Mouse (Mus musculus): ENCODE data around the gene Ung. TPM values are rescaled to one million over a fixed set of nuclear protein-coding genes. Genes with fewer than 3 reads are reported as not detected.

The Ung gene
- polyA plus RNA-seq, 1 experiment from 2014 or later: 43.0 TPM

DNA sequence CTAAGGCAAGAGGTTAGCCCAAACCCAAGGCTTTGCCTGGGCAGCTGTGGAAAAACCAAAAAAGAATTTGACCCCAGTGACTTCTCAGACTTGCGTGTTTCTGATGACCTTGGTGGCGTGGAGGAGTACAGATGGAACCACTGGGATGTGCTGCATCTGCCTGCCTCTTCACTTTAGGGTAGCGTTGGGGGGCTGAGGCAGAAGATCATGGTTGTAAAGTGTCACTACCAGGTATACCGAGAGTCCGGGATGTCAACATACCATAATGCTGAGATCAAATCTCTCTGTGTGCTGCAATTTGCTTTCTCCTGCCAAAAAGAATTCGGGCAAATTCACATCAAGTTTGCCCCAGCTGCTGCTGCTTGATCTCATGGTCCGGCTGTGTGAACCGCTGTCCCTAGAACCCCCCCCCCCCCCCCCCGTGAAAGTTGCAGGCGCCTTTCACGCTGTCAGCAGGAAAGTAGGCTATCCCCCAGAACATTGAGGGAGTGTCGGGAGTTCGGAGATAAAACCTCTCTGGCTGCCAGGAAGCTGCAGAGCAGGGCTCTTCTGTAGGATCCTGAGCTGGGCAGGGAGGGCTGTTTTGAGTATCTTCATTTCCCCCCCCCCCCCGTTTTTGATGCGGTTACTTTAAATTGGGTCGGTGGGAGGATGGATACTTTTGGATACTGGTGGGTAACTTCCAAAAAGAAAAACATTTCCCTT lies 43.8 kb downstream of the Ung start:
- WGBS: 12% methylated on average over 14 of the region's 16 CpGs
- Histone ChIP-seq H3K4me1 (ENCODE audit: control insufficient read depth, insufficient read depth, low read length) (peaks cover 16% of the 10 kb centered on the region), H3K9me3 (replicated peaks; ENCODE audit: control insufficient read depth, low read length) (0 out of 2 replicates have a peak, but pooled peaks cover 2% of the 10 kb centered on the region), H3K36me3 (ENCODE audit: control insufficient read depth, insufficient read depth) (0 out of 2 replicates have a peak, but pooled peaks cover 2% of the 10 kb centered on the region), H3K4me2 (ENCODE audit: low read depth, low read length) (peak overlapping the region; percentile 42), H3K27me3 (ENCODE audit: control insufficient read depth, insufficient read depth, low read length) (no peaks in the 10 kb centered on the region), H3K4me3 (ENCODE audit: low read length) (peak overlapping the region; percentile 8; the same call in 1 of the 2 replicates), H3K27ac (ENCODE audit: low read length) (peak overlapping the region; percentile 92), H3K9ac (ENCODE audit: low read length) (no peak overlapping the region; the same call in 1 of the 2 replicates)
- ATAC-seq (replicated peaks; ENCODE audit: extremely low read depth, insufficient read depth, low FRiP score): no peak; the same call in 1 of the 2 replicates

DNA sequence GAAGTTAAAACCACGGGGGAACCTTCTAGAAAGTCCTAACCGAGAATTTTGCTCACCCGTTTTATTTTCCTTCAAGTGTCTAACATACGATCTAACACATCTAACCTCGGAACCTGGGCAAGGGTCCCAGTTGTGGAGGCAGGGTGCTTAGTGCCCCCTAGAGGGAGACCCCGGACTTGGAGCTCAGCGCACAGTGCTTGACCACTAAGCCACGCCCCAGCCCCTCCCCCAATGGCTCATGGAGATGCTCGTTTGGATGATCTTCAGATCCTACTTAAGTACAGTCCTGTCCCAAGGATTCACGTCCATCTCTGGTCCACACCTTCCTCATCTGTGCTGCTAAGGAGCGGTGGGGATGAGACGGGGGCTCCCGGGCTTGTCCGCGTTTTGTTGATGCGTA lies 44.5 kb downstream of the Ung start:
- Histone ChIP-seq H3K4me3 (ENCODE audit: low read length) (no peak overlapping the region; the same call in 1 of the 2 replicates), H3K9ac (ENCODE audit: low read length) (0 out of 2 replicates have a peak overlapping the region, but pooled peaks have one; percentile 6), H3K27ac (ENCODE audit: low read length) (peak overlapping the region; percentile 92)

GRCm38 (mm10) chr5:114175596-114176171 lies 45.5 kb downstream of the Ung start:
- WGBS: under 1% methylated on average over 25 of the region's 26 CpGs
- Histone ChIP-seq H3K36me3 (ENCODE audit: control insufficient read depth, insufficient read depth) (0 out of 2 replicates have a peak, but pooled peaks cover 2% of the 10 kb centered on the region), H3K9ac (ENCODE audit: low read length) (peak overlapping the region; percentile 80), H3K27me3 (ENCODE audit: control insufficient read depth, insufficient read depth, low read length) (no peaks in the 10 kb centered on the region), H3K4me2 (ENCODE audit: low read depth, low read length) (peak overlapping the region; percentile 88), H3K4me1 (ENCODE audit: control insufficient read depth, insufficient read depth, low read length) (peaks cover 16% of the 10 kb centered on the region), H3K27ac (ENCODE audit: low read length) (peak overlapping the region; percentile 92), H3K9me3 (replicated peaks; ENCODE audit: control insufficient read depth, low read length) (0 out of 2 replicates have a peak, but pooled peaks cover 2% of the 10 kb centered on the region), H3K4me3 (ENCODE audit: low read length) (peak overlapping the region; percentile 70)
- peak; percentile 98 for ATAC-seq (replicated peaks; ENCODE audit: extremely low read depth, insufficient read depth, low FRiP score)

More for the DNA sequence above, 44.5 kb downstream of the Ung start:
- Histone ChIP-seq H3K9me3 (replicated peaks; ENCODE audit: control insufficient read depth, low read length) (0 out of 2 replicates have a peak, but pooled peaks cover 2% of the 10 kb centered on the region), H3K27me3 (ENCODE audit: control insufficient read depth, insufficient read depth, low read length) (no peaks in the 10 kb centered on the region), H3K4me2 (ENCODE audit: low read depth, low read length) (peak overlapping the region; percentile 42), H3K36me3 (ENCODE audit: control insufficient read depth, insufficient read depth) (0 out of 2 replicates have a peak, but pooled peaks cover 2% of the 10 kb centered on the region), H3K4me1 (ENCODE audit: control insufficient read depth, insufficient read depth, low read length) (peaks cover 16% of the 10 kb centered on the region)
- 18% methylated on average over 16 of the region's 16 CpGs for WGBS
- peak; percentile 10; the same call in 1 of the 2 replicates for ATAC-seq (replicated peaks; ENCODE audit: extremely low read depth, insufficient read depth, low FRiP score)

DNA sequence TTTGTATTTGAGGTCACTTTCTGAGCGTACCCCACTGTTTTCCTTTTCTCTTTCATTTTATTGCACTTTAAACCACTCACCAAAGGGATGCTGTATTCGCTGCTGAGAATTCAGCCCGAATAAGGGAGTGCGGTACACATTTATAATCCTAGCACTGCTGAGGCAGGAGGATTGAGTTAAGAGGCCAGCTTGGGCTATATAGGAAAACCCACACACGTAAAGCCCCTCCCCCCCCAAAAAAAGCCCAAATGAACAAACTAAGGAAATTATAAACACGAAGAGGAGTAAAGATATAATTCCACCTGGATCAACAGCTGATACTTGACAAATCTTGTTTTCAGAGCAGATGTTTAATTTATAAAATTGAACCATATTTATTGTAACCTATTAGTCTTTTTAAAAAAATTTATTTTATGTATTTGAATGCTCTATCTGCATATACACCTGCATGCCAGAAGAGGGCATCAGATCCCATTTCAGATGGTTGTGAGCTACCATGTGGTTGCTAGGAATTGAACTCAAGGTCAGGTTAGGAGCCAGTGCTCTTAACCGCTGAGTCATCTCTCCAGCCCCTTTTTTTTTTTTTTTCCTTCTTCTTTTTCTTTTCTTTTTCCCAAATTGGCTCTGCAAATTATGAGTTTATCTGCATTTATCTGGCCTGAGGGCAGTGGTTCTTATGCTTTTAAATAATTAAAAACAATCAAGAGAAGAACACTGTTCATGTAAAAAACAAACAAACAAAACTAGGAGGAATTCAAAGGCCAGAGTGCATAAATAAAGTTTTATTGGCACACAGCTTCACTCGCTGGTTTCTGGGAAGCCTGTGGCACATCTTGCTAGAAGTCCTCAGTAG lies 46.6 kb downstream of the Ung start:
- Histone ChIP-seq H3K36me3 (ENCODE audit: control insufficient read depth, insufficient read depth) (0 out of 2 replicates have a peak, but pooled peaks cover 2% of the 10 kb centered on the region), H3K27ac (ENCODE audit: low read length) (peak overlapping the region; percentile 92), H3K9me3 (replicated peaks; ENCODE audit: control insufficient read depth, low read length) (0 out of 2 replicates have a peak, but pooled peaks cover 2% of the 10 kb centered on the region), H3K4me1 (ENCODE audit: control insufficient read depth, insufficient read depth, low read length) (peaks cover 16% of the 10 kb centered on the region), H3K4me2 (ENCODE audit: low read depth, low read length) (peak overlapping the region; percentile 88), H3K4me3 (ENCODE audit: low read length) (peak overlapping the region; percentile 70), H3K27me3 (ENCODE audit: control insufficient read depth, insufficient read depth, low read length) (no peaks in the 10 kb centered on the region), H3K9ac (ENCODE audit: low read length) (peak overlapping the region; percentile 80; the same call in 1 of the 2 replicates)
- WGBS: 59% methylated on average over 8 of the region's 8 CpGs
- no peak for ATAC-seq (replicated peaks; ENCODE audit: extremely low read depth, insufficient read depth, low FRiP score)

DNA sequence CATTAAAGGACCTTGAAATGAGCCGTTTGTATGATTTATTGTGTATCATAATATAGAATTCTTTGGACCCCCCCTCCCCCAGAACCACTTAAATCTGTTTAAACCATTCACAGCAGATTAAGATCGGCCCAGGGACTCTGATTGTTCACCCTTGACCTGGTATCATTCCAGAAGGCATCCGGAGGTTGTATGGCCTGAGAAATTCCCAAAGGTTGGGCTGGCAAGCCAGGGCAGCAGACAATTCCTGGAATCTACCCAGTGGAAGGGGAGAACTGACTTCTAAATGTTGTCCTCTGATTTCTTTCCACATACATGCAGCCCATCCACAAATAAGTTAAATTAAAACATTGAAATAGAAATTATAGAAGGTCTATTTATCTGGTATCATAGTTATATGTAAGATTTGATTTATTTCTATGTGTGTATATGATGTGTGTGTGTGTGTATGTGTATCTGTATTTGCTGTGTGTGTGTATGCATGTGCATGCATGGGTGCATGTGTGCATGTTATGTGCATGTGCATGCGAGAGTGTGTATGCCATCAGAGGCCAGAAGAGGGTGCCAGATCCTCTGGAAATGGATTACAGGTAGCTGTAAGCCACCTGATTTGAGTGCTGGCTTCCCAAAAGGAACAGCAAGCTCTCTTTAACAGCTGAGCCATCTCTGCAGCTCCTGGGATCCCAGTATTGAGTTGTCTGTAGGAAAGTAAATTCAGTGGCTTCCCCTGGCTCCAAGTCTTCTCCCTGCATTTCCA lies 48.0 kb downstream of the Ung start:
- 0 out of 2 replicates have a peak, but pooled peaks cover 2% of the 10 kb centered on the region for H3K9me3 ChIP-seq (replicated peaks; ENCODE audit: control insufficient read depth, low read length)
- H3K4me2 ChIP-seq (ENCODE audit: low read depth, low read length): no peak overlapping the region
- H3K4me1 ChIP-seq (ENCODE audit: control insufficient read depth, insufficient read depth, low read length): peaks cover 16% of the 10 kb centered on the region
- ATAC-seq (replicated peaks; ENCODE audit: extremely low read depth, insufficient read depth, low FRiP score): no peak
- 84% methylated on average over 4 of the region's 4 CpGs for WGBS
- H3K27ac ChIP-seq (ENCODE audit: low read length): no peak overlapping the region
- 0 out of 2 replicates have a peak, but pooled peaks cover 2% of the 10 kb centered on the region for H3K36me3 ChIP-seq (ENCODE audit: control insufficient read depth, insufficient read depth)
- no peak overlapping the region for H3K9ac ChIP-seq (ENCODE audit: low read length)
- H3K27me3 ChIP-seq (ENCODE audit: control insufficient read depth, insufficient read depth, low read length): no peaks in the 10 kb centered on the region
- H3K4me3 ChIP-seq (ENCODE audit: low read length): no peak overlapping the region

DNA sequence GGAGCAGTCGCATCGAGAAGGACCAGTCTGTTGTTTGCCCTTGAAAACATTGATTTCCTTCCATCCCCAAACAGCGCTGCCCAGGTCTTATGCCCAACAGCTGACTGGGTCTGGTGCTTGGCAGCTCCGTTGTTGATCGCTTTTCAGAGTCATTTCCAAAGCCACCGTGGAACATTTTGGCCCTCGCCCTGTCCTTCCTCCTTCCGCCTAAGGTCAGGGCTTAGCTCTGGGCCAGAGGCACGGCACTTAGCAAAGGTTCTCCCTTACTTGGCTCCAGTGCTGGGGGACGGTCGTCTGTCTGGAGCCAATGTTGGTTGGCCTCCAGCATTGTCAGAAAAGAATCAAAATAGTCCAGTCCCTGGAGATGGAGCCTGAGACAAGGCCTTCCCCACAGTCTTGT lies 49.4 kb downstream of the Ung start:
- Histone ChIP-seq H3K9me3 (replicated peaks; ENCODE audit: control insufficient read depth, low read length) (0 out of 2 replicates have a peak, but pooled peaks cover 2% of the 10 kb centered on the region), H3K4me3 (ENCODE audit: low read length) (no peak overlapping the region), H3K27me3 (ENCODE audit: control insufficient read depth, insufficient read depth, low read length) (no peaks in the 10 kb centered on the region), H3K4me2 (ENCODE audit: low read depth, low read length) (no peak overlapping the region), H3K4me1 (ENCODE audit: control insufficient read depth, insufficient read depth, low read length) (peaks cover 14% of the 10 kb centered on the region), H3K36me3 (ENCODE audit: control insufficient read depth, insufficient read depth) (0 out of 2 replicates have a peak, but pooled peaks cover 2% of the 10 kb centered on the region), H3K9ac (ENCODE audit: low read length) (no peak overlapping the region), H3K27ac (ENCODE audit: low read length) (no peak overlapping the region)
- ATAC-seq (replicated peaks; ENCODE audit: extremely low read depth, insufficient read depth, low FRiP score): no peak
- 72% methylated on average over 11 of the region's 11 CpGs for WGBS

- Histone ChIP-seq H3K27ac (ENCODE audit: low read length) (no peak overlapping the region), H3K27me3 (ENCODE audit: control insufficient read depth, insufficient read depth, low read length) (no peaks in the 10 kb centered on the region), H3K9ac (ENCODE audit: low read length) (no peak overlapping the region), H3K9me3 (replicated peaks; ENCODE audit: control insufficient read depth, low read length) (no peaks in the 10 kb centered on the region), H3K4me3 (ENCODE audit: low read length) (no peak overlapping the region), H3K4me1 (ENCODE audit: control insufficient read depth, insufficient read depth, low read length) (peaks cover 5% of the 10 kb centered on the region; the same call in 1 of the 2 replicates), H3K36me3 (ENCODE audit: control insufficient read depth, insufficient read depth) (peaks cover 1% of the 10 kb centered on the region; the same call in 1 of the 2 replicates), H3K4me2 (ENCODE audit: low read depth, low read length) (no peak overlapping the region)
- no peak for ATAC-seq (replicated peaks; ENCODE audit: extremely low read depth, insufficient read depth, low FRiP score)
- WGBS: 98% methylated on average over 2 of the region's 2 CpGs
These were observed 53.3 kb downstream of the Ung start for GRCm38 (mm10) chr5:114183493-114183892.

DNA sequence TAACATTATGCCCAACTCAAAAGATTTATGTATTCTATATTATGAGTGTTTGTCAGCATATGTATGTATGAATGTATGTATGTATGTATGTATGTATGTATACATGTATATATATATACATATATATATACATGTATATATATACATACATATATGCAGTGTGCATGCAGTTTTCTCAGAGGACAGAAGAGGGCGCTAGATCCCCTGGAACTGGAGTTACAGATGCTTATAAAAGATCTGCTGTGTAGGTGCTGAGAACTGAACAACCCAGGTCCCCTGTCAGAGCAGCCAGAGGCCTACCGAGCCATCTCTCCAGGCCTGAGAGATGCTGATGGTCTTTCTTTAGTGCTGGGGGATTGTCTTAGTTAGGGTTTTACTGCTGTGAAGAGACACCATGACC lies 56.9 kb downstream of the Ung start:
- no peak for ATAC-seq (replicated peaks; ENCODE audit: extremely low read depth, insufficient read depth, low FRiP score)
- Histone ChIP-seq H3K4me2 (ENCODE audit: low read depth, low read length) (no peak overlapping the region), H3K9me3 (replicated peaks; ENCODE audit: control insufficient read depth, low read length) (no peaks in the 10 kb centered on the region), H3K9ac (ENCODE audit: low read length) (no peak overlapping the region), H3K4me3 (ENCODE audit: low read length) (no peak overlapping the region), H3K27ac (ENCODE audit: low read length) (no peak overlapping the region), H3K36me3 (ENCODE audit: control insufficient read depth, insufficient read depth) (peaks cover 8% of the 10 kb centered on the region; the same call in 1 of the 2 replicates), H3K27me3 (ENCODE audit: control insufficient read depth, insufficient read depth, low read length) (no peaks in the 10 kb centered on the region), H3K4me1 (ENCODE audit: control insufficient read depth, insufficient read depth, low read length) (peaks cover 5% of the 10 kb centered on the region; the same call in 1 of the 2 replicates)
- WGBS: 71% methylated on average over 2 of the region's 2 CpGs
